Mouse (Mus musculus) 3134 (cell line): ENCODE measurements around the gene Zan.
"Not testable (repeated sequence)": the region's sequence is repeated elsewhere in the genome, so short reads cannot be mapped to it uniquely, and the experiment has no call there.

Experiments
- DNase-seq: peaks from one replicate; pipeline ENCODE4 v3.0.0-alpha.2; 2011; ENCODE audit warnings: low spot score; ENCODE audit not compliant: insufficient read length; ENCODE audit errors: extremely low read depth

The Zan gene

GRCm38 (mm10) chr5:137501709-137502666 is 25.1 kb upstream of the Zan start, which contains the start of gene Pop7:
Pop7 (minus strand) TSS chr5:137502518.
- DNase-seq, result peak; percentile 99

- no peak for DNase-seq
Measured at GRCm38 (mm10) chr5:137500186-137500585, 23.3 kb upstream of the Zan start.

GRCm38 (mm10) chr5:137493831-137494230 is 17.0 kb upstream of the Zan start:
- DNase-seq, result peak; percentile 26

GRCm38 (mm10) chr5:137491559-137491958 is 14.7 kb upstream of the Zan start:
- DNase-seq, result no peak

GRCm38 (mm10) chr5:137487616-137488015 is 10.8 kb upstream of the Zan start:
- no peak for DNase-seq

GRCm38 (mm10) chr5:137485851-137486155 is 8.9 kb upstream of the Zan start:
- no peak for DNase-seq

GRCm38 (mm10) chr5:137485071-137485850 is 8.4 kb upstream of the Zan start:
- DNase-seq, result no peak

- DNase-seq, result peak; percentile 28
Measured at GRCm38 (mm10) chr5:137481897-137482296, 5.0 kb upstream of the Zan start.

GRCm38 (mm10) chr5:137481138-137481537 is 4.3 kb upstream of the Zan start:
- peak; percentile 50 for DNase-seq

- no peak for DNase-seq
Measured at GRCm38 (mm10) chr5:137474351-137474750, 2.5 kb downstream of the Zan start.

GRCm38 (mm10) chr5:137472252-137472904 is 4.5 kb downstream of the Zan start:
- no peak for DNase-seq

- no peak for DNase-seq
Measured at GRCm38 (mm10) chr5:137466946-137467345, 9.9 kb downstream of the Zan start.

GRCm38 (mm10) chr5:137465049-137465448 is 11.8 kb downstream of the Zan start:
- no peak for DNase-seq

- peak; percentile 62 for DNase-seq
Measured at GRCm38 (mm10) chr5:137455866-137456591, 20.8 kb downstream of the Zan start.

- DNase-seq, result peak; percentile 80
Measured at GRCm38 (mm10) chr5:137455206-137455605, 21.7 kb downstream of the Zan start.

GRCm38 (mm10) chr5:137445536-137445935 is 31.3 kb downstream of the Zan start:
- DNase-seq, result no peak

GRCm38 (mm10) chr5:137440216-137440855 is 36.5 kb downstream of the Zan start:
- peak; percentile 83 for DNase-seq

- DNase-seq, result no peak
Measured at GRCm38 (mm10) chr5:137433889-137434288, 43.0 kb downstream of the Zan start.

GRCm38 (mm10) chr5:137430402-137430801 is 46.5 kb downstream of the Zan start:
- not testable (repeated sequence) for DNase-seq

GRCm38 (mm10) chr5:137425648-137426047 is 51.2 kb downstream of the Zan start:
- DNase-seq, result peak; percentile 68
